Mouse (Mus musculus) embryonic facial prominence, embryonic 15.5 days (tissue): ENCODE results near the gene Cux1. TPM values are rescaled to one million over a fixed set of nuclear protein-coding genes. Genes with fewer than 3 reads are reported as not detected.

ENCODE experiments used
- ATAC-seq: fragments of 200-750 bp; cut with Nextera tagmentation; 2 replicates; pipeline ENCODE4 v1.8.0; 2017; ENCODE audit warnings: low read depth, moderate TSS enrichment; ENCODE audit not compliant: insufficient number of reproducible peaks, low FRiP score, low TSS enrichment
- H3K27ac ChIP-seq: fragments of 300-500 bp; sonication (generic); replicated peaks from 2 replicates; pipeline ENCODE4 v1.5.1; 2015; ENCODE audit warnings: mild to moderate bottlenecking, inconsistent platforms
- H3K27me3 ChIP-seq: fragments of 300-500 bp; sonication (generic); 2 replicates; pipeline ENCODE4 v1.6.1; 2015; ENCODE audit warnings: inconsistent platforms
- H3K36me3 ChIP-seq: fragments of 300-500 bp; sonication (generic); 2 replicates; pipeline ENCODE4 v1.6.1; 2015; ENCODE audit warnings: mild to moderate bottlenecking, inconsistent platforms
- H3K4me1 ChIP-seq: fragments of 300-500 bp; sonication (generic); 2 replicates; pipeline ENCODE4 v1.6.1; 2015; ENCODE audit warnings: inconsistent platforms
- H3K4me2 ChIP-seq: fragments of 300-500 bp; sonication (generic); replicated peaks from 2 replicates; pipeline ENCODE4 v1.6.1; 2015; ENCODE audit warnings: mild to moderate bottlenecking, inconsistent platforms
- H3K4me3 ChIP-seq: fragments of 300-500 bp; sonication (generic); replicated peaks from 2 replicates; pipeline ENCODE4 v1.5.1; 2015; ENCODE audit warnings: mild to moderate bottlenecking, inconsistent platforms
- H3K9ac ChIP-seq: fragments of 300-500 bp; sonication (generic); 2 replicates; pipeline ENCODE4 v1.6.1; 2015; ENCODE audit warnings: inconsistent platforms
- H3K9me3 ChIP-seq: fragments of 300-500 bp; sonication (generic); replicated peaks from 2 replicates; pipeline ENCODE4 v1.6.1; 2016; ENCODE audit warnings: inconsistent platforms
- WGBS: fragments of 180-500 bp; shearing (Covaris S2); methylation state at CpG from one replicate; pipeline ENCODE4 v1.1.7; 2015; 5-methylcytosine and 5-hydroxymethylcytosine counted together
- polyA plus RNA-seq: library from polyadenylated mRNA; unstranded; fragments of >200 nt; fragmentation: Nextera tagmentation; extraction: Ambion mirVana; gene quantifications from 2 replicates; pipeline ENCODE4 v1.2.1, GENCODE M21; 2015

Gene Cux1
- polyA plus RNA-seq, 1 experiment from 2014 or later, result 78.0 TPM

DNA sequence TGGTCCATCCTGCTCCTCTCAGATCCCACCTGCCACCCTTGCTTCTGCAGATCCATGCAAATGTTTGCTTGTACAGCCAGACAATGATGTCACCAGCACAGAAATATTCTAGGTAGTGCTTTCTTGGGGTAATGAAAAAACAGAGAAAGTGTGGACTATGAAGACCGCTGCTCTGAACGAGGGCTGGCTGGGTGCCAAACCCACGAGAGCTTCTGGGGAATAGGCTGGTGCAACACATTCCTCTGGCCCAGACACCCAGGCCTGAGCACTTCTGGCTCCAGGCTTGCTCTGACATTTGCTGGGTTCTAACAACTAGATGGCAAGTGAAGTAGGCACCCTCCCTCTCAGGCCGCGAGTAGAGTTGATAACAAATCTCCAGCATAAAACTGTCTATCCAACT lies 11.6 kb downstream of the Cux1 start:
- peaks cover 48% of the 10 kb centered on the region for H3K4me1 ChIP-seq
- H3K9ac ChIP-seq, result no peak overlapping the region
- WGBS, result 25% methylated on average over 5 of the region's 5 CpGs
- H3K4me2 ChIP-seq, result no peak overlapping the region
- H3K36me3 ChIP-seq, result no peaks in the 10 kb centered on the region
- H3K27ac ChIP-seq, result no peak overlapping the region
- no peak overlapping the region for H3K4me3 ChIP-seq
- peak; percentile 56; the same call in 1 of the 2 replicates for ATAC-seq
- H3K9me3 ChIP-seq, result no peaks in the 10 kb centered on the region
- H3K27me3 ChIP-seq, result no peaks in the 10 kb centered on the region

DNA sequence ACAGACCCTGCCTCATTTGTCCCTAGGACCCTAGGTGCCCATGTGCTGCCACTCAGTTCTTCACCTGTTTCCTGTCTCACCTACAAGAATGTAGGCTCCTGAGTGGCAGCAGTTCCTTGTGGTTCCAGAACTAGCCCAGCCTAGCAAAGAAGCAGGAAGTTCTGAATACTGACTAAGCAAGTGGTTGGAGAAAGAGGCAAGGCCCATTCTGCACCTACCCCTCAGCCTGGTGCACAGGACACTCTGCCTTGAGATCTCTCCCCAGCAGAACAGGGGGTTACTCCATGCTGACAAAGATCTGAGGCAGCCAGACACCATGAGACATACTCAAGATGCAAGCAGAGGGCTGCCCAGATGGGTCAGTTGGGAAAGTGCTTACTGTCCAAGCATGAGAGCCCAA lies 14.5 kb downstream of the Cux1 start:
- Histone ChIP-seq H3K36me3 (no peaks in the 10 kb centered on the region), H3K9me3 (no peaks in the 10 kb centered on the region), H3K4me2 (no peak overlapping the region), H3K9ac (no peak overlapping the region), H3K4me3 (no peak overlapping the region), H3K27ac (no peak overlapping the region), H3K27me3 (no peaks in the 10 kb centered on the region), H3K4me1 (peaks cover 44% of the 10 kb centered on the region)
- ATAC-seq, result no peak

DNA sequence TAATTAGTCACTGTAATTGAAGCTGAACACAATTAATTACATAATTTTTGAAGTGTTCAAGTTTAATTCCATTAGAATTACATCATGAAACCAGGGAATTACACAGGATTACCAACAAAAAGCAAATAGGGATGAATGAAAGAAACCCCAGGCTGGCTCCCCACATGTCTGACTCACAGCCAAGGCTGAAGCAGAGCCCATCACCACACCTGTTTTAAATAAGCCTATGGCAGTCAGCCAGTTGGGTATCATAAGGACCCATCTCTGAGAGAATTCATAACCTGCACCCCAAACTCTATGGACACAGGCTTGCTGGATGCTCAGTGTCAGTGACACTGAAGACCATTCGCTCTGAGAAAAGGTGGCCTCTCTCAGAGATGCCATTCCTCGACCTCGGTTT lies 15.2 kb downstream of the Cux1 start:
- WGBS, result 68% methylated on average over 3 of the region's 3 CpGs
- Histone ChIP-seq H3K4me3 (no peak overlapping the region), H3K4me2 (no peak overlapping the region), H3K9ac (no peak overlapping the region), H3K9me3 (no peaks in the 10 kb centered on the region), H3K4me1 (peaks cover 44% of the 10 kb centered on the region), H3K36me3 (no peaks in the 10 kb centered on the region), H3K27ac (no peak overlapping the region), H3K27me3 (no peaks in the 10 kb centered on the region)
- ATAC-seq, result no peak

DNA sequence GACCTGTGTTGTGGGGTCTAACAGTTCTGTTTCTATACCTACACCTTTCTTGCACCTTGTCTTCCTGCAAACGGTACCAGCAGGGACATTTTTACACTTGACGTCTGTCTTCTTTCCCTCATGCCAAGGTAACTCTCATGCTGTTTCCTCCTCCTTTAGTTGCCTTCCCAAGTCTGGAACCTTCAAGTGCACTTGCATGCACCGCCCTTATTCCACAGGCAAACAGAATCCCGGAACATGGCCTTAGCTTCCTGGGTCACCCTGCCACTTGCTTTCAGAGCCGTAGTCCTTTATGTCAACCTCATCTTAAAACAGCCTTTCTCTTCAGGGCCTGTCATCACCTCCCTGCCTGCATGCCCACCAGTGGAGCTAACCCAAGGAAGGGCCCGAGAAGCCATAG lies 15.7 kb downstream of the Cux1 start:
- Histone ChIP-seq H3K9ac (no peak overlapping the region), H3K4me3 (no peak overlapping the region), H3K4me1 (peaks cover 41% of the 10 kb centered on the region), H3K9me3 (no peaks in the 10 kb centered on the region), H3K4me2 (no peak overlapping the region), H3K36me3 (no peaks in the 10 kb centered on the region), H3K27ac (no peak overlapping the region), H3K27me3 (no peaks in the 10 kb centered on the region)
- 65% methylated on average over 6 of the region's 6 CpGs for WGBS
- no peak for ATAC-seq

DNA sequence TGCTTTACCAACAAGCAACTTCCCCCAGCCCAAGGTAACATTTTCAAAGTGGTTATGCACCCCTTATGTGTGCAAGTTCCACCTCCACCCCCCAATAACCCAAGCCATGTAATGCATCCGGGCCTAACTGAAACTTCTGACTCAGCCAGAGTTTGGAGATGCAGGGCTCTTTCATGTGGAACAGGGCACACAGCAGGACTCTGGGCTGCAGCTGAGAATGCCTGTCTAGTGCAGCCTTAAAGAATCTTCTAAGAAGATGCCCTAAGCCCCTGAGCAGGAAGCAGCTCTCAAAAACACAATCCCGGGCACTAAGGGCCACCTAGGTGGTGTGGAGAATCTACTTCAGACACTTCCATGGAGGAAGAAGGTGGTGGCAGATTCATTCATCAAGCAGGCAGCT lies 16.6 kb downstream of the Cux1 start:
- Histone ChIP-seq H3K4me1 (peaks cover 38% of the 10 kb centered on the region), H3K36me3 (no peaks in the 10 kb centered on the region), H3K4me3 (no peak overlapping the region), H3K4me2 (no peak overlapping the region), H3K27ac (no peak overlapping the region), H3K9ac (no peak overlapping the region), H3K27me3 (no peaks in the 10 kb centered on the region), H3K9me3 (no peaks in the 10 kb centered on the region)
- WGBS, result 32% methylated on average over 2 of the region's 2 CpGs
- no peak for ATAC-seq

DNA sequence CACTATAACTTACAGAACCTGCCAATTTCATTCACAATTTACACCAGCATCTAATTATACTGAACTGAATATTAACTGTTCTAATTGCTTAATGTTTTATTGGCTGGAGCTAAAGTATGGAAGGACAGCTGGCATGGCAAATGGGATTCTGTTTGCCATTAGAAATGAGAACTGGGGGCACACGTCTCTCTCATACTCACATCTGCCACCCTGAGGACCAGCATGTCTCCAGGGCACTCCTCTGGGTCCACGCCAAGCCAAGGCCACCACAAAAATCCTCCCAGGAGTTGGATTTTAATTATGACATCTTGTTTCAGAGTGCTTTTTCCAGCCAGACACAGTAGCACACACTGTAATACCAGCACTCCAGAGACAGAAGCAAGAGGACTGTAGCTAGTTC lies 18.5 kb downstream of the Cux1 start:
- no peak overlapping the region for H3K27ac ChIP-seq
- no peaks in the 10 kb centered on the region for H3K36me3 ChIP-seq
- H3K9ac ChIP-seq, result no peak overlapping the region
- H3K4me1 ChIP-seq, result peaks cover 29% of the 10 kb centered on the region
- no peak overlapping the region for H3K4me2 ChIP-seq
- H3K9me3 ChIP-seq, result no peaks in the 10 kb centered on the region
- no peak overlapping the region for H3K4me3 ChIP-seq
- 52% methylated on average over 2 of the region's 2 CpGs for WGBS
- H3K27me3 ChIP-seq, result no peaks in the 10 kb centered on the region
- ATAC-seq, result no peak

DNA sequence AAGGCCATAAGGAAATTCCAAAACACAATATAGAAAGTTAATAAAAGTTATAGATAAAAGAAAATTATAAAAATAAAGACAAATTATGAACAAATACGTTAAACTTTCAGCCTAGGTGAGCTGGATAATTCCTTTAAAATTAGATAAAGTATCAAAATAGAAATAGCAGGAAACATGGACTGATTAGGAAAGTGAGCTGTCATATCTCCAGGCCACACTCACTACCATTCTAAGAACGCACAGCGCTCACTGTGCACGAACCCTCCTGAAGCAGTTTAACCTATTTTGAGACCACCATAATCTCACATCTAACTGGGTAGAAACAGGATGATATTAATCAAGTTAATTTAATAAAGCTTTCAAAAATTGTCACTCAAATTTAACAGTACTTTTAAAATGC lies 22.2 kb downstream of the Cux1 start:
- Histone ChIP-seq H3K4me2 (no peak overlapping the region), H3K4me1 (peaks cover 8% of the 10 kb centered on the region; the same call in 1 of the 2 replicates), H3K4me3 (no peak overlapping the region), H3K27ac (no peak overlapping the region), H3K36me3 (no peaks in the 10 kb centered on the region), H3K9ac (no peak overlapping the region), H3K27me3 (no peaks in the 10 kb centered on the region), H3K9me3 (no peaks in the 10 kb centered on the region)
- WGBS, result 83% methylated on average over 4 of the region's 4 CpGs
- no peak for ATAC-seq

DNA sequence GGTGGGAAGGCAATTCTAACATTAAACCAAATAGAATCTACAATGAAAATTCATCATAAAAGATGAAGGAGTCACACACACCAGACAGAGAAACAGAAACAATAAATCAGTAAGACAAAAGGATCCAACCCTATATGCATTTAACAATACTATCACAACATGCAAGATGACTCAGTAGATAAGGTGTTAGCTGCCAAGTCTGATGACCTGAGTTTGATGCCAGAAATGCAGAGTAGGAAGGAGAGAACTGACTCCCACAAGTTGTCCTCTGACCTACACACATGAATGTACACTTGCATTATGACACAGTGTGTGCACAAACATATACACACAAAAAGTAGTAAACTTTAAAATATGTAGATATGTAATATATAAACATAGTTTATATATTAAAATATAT lies 24.1 kb downstream of the Cux1 start:
- H3K4me2 ChIP-seq, result no peak overlapping the region
- H3K9ac ChIP-seq, result no peak overlapping the region
- H3K4me3 ChIP-seq, result no peak overlapping the region
- no peaks in the 10 kb centered on the region for H3K9me3 ChIP-seq
- no peak for ATAC-seq
- no peak overlapping the region for H3K27ac ChIP-seq
- H3K27me3 ChIP-seq, result no peaks in the 10 kb centered on the region
- peaks cover 8% of the 10 kb centered on the region; the same call in 1 of the 2 replicates for H3K4me1 ChIP-seq
- no peaks in the 10 kb centered on the region for H3K36me3 ChIP-seq

DNA sequence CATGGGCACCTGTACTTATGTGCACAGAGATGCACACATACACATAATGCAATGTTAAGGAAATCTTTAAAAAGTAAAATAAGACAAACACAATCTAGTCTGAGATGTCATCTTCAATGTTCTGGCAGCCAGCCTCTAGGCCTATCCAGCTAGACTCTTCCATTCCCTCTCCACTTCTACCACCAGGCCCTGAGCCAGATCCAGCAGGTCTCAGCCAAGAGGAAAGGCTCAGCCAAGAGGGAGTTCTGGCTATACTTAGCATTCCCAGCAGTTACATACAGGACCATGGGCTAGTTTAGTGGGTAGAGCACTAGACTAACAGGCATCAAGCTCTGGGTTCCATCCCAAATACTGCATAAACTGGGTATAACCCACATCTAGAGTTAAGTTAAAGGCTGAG lies 26.3 kb downstream of the Cux1 start:
- no peaks in the 10 kb centered on the region for H3K27me3 ChIP-seq
- H3K4me2 ChIP-seq, result no peak overlapping the region
- H3K36me3 ChIP-seq, result no peaks in the 10 kb centered on the region
- no peak overlapping the region for H3K27ac ChIP-seq
- no peak overlapping the region for H3K9ac ChIP-seq
- no peak overlapping the region for H3K4me3 ChIP-seq
- no peak for ATAC-seq
- H3K4me1 ChIP-seq, result peaks cover 5% of the 10 kb centered on the region; the same call in 1 of the 2 replicates
- H3K9me3 ChIP-seq, result no peaks in the 10 kb centered on the region

DNA sequence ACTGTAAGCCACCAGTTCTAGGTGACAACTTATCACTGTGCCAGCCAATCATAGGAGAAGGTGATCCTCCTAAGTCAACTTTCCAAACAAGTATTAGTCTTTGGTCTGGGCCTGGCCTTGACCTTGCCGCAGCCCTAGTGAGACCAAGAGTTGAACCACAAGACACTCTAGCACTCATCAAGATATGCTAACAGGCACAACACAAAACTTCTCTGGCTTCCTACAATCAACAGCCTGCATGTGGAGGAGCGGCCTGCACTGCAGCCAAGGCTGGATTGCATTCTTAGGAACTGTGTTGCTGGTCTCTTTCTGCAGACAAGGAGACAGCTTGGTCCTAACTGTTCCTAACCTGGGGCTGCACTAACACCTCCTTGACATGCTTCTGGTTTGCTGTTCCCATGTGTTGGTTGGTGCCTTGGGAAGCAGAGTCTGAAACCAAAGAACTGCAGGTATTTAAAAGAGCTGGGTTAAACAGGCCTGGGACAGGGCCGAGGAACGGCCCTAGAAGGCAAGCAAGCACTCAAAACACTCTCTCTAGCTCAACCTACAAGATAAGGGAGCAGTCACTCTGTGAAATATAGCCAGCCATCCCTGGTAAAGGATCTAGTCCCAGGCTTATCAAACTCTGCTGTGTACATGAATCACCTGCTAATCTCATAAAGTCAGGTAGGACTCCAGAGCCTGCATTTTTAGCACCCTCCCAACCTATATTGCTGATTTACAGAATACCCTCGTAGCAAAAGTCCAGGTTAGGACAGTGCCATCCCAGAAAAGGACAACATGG lies 27.0 kb downstream of the Cux1 start:
- no peaks in the 10 kb centered on the region for H3K9me3 ChIP-seq
- WGBS, result 89% methylated on average over 5 of the region's 5 CpGs

DNA sequence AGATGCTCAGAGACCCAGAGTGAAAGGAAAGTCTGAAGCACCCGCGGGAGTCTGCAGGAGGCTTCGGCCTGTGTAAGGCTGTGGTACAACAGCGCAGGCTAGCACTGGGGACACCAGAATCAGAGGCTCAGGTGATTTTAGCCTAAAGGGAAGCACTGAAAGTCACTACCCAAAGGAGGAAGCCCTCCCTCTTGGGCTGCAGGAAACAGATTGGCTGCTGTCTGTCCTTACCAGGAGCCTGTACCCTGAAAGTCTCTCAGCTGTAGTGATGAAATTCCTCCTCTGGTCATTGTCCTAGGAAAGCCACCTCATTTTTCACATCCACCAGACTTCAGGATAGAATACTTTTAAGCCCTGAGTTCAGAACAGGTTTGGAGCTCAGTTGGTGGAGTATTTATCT lies 30.5 kb downstream of the Cux1 start:
- no peak for ATAC-seq
- H3K36me3 ChIP-seq, result no peaks in the 10 kb centered on the region
- no peaks in the 10 kb centered on the region for H3K27me3 ChIP-seq
- no peak overlapping the region for H3K4me3 ChIP-seq
- H3K9me3 ChIP-seq, result no peaks in the 10 kb centered on the region
- H3K27ac ChIP-seq, result no peak overlapping the region
- no peak overlapping the region for H3K4me2 ChIP-seq
- peaks cover 5% of the 10 kb centered on the region; the same call in 1 of the 2 replicates for H3K4me1 ChIP-seq
- no peak overlapping the region for H3K9ac ChIP-seq
- WGBS, result 79% methylated on average over 4 of the region's 4 CpGs

More for the DNA sequence above, 27.0 kb downstream of the Cux1 start:
- Histone ChIP-seq H3K36me3 (no peaks in the 10 kb centered on the region), H3K27me3 (no peaks in the 10 kb centered on the region), H3K9ac (no peak overlapping the region), H3K4me3 (no peak overlapping the region), H3K4me2 (no peak overlapping the region), H3K4me1 (no peaks in the 10 kb centered on the region), H3K27ac (no peak overlapping the region)
- no peak for ATAC-seq
